Mouse (Mus musculus): Measurements from ENCODE around the gene D630003M21Rik. TPM values are rescaled to one million over a fixed set of nuclear protein-coding genes. Genes with fewer than 3 reads are reported as not detected.
A peak's percentile ranks its signal among the peaks of the same experiment; 100 is the strongest.

D630003M21Rik gene
- polyA plus RNA-seq, 1 experiment from 2014 or later = 2.1 TPM

- H3K4me1 ChIP-seq (replicated peaks) = peaks cover 5% of the 10 kb centered on the region
- no peak overlapping the region for H3K4me3 ChIP-seq
- H3K27me3 ChIP-seq = 0 out of 2 replicates have a peak, but pooled peaks cover 9% of the 10 kb centered on the region
- H3K9me3 ChIP-seq (replicated peaks) = no peaks in the 10 kb centered on the region
- no peak overlapping the region for H3K9ac ChIP-seq
- peak; percentile 64; the same call in 1 of the 2 replicates for ATAC-seq (replicated peaks; ENCODE audit: insufficient number of reproducible peaks, insufficient read depth, low FRiP score, low read depth)
- H3K4me2 ChIP-seq = no peak overlapping the region
- no peaks in the 10 kb centered on the region for H3K36me3 ChIP-seq
- no peak overlapping the region for H3K27ac ChIP-seq
- 21% methylated on average over 5 of the region's 5 CpGs for WGBS
Measured at GRCm38 (mm10) chr2:158256894-158257293, 27.9 kb upstream of the D630003M21Rik start.

DNA sequence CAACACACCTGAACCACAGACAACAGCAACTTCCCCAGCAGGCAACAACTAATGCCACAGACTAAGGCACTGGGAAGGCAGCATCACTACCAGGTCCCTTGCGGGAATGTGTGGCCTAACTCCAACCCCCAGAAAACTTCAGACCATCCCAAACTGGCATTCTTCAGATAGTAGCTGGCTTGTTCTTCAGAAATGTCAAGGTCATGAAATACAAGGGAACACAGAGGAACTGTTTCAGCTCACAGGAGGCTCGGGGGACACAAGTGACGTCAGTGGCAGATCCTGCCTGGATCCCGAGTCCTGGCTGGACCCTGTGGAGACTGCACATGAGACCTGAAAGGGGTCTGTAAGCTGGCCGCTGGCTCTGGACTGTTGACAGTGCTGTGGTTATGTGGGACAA, 24.8 kb upstream of the D630003M21Rik start:
- Histone ChIP-seq H3K4me3 (no peak overlapping the region), H3K4me2 (no peak overlapping the region), H3K4me1 (replicated peaks) (peaks cover 13% of the 10 kb centered on the region), H3K9ac (no peak overlapping the region), H3K27me3 (0 out of 2 replicates have a peak, but pooled peaks cover 4% of the 10 kb centered on the region), H3K27ac (no peak overlapping the region), H3K36me3 (no peaks in the 10 kb centered on the region), H3K9me3 (replicated peaks) (no peaks in the 10 kb centered on the region)
- no peak for ATAC-seq (replicated peaks; ENCODE audit: insufficient number of reproducible peaks, insufficient read depth, low FRiP score, low read depth)
- WGBS = 55% methylated on average over 5 of the region's 5 CpGs

DNA sequence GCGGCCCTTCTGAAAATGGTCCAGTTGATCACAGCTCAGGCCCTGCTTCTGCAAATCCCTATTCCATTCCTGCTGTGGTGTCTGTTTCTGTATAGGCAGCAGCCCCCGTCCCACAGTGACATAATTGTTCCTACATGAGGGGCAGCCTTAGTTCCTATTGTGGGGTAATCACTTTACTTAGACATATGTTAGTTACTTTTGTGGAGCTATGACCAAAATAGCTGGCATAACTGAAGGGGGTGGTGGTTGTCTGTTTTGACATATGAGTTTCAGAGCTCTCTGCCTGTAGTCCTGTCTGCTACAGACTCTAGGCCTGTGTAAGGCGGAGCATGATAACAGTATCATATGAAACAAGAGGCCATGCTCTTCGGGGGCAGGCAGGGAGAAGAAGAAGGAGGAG, 21.5 kb upstream of the D630003M21Rik start:
- no peaks in the 10 kb centered on the region for H3K36me3 ChIP-seq
- no peaks in the 10 kb centered on the region for H3K9me3 ChIP-seq (replicated peaks)
- H3K4me3 ChIP-seq = no peak overlapping the region
- no peak for ATAC-seq (replicated peaks; ENCODE audit: insufficient number of reproducible peaks, insufficient read depth, low FRiP score, low read depth)
- 77% methylated on average over 3 of the region's 4 CpGs for WGBS
- H3K4me2 ChIP-seq = no peak overlapping the region
- peaks cover 18% of the 10 kb centered on the region for H3K4me1 ChIP-seq (replicated peaks)
- H3K27ac ChIP-seq = no peak overlapping the region
- H3K9ac ChIP-seq = no peak overlapping the region
- H3K27me3 ChIP-seq = 0 out of 2 replicates have a peak, but pooled peaks cover 4% of the 10 kb centered on the region

DNA sequence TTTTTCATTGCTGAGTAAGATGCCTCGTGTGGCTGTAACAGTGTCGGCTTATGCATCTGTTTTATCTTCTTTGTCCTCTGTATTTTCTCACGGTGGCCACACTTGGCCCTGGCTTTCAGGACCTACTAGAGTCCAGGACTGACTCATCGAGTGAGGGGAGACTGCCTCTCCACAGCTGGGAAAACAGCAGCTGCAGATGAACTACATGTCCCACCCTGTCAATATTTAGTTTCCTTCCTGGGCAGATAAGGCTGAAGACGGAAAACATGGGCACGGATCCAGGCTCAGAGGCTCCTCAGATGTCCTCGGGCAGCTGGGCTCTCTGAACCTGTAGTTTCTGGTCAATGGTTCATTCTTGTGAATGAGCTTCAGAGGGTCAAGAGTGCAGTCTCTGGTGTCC, 19.3 kb upstream of the D630003M21Rik start:
- H3K27ac ChIP-seq = 0 out of 2 replicates have a peak overlapping the region, but pooled peaks have one; percentile 3
- peaks cover 18% of the 10 kb centered on the region for H3K4me1 ChIP-seq (replicated peaks)
- no peaks in the 10 kb centered on the region for H3K36me3 ChIP-seq
- H3K4me2 ChIP-seq = no peak overlapping the region
- H3K4me3 ChIP-seq = no peak overlapping the region
- 0 out of 2 replicates have a peak, but pooled peaks cover 4% of the 10 kb centered on the region for H3K27me3 ChIP-seq
- H3K9me3 ChIP-seq (replicated peaks) = no peaks in the 10 kb centered on the region
- H3K9ac ChIP-seq = no peak overlapping the region
- WGBS = 32% methylated on average over 7 of the region's 7 CpGs
- peak; percentile 51; the same call in 1 of the 2 replicates for ATAC-seq (replicated peaks; ENCODE audit: insufficient number of reproducible peaks, insufficient read depth, low FRiP score, low read depth)

- H3K27ac ChIP-seq = 0 out of 2 replicates have a peak overlapping the region, but pooled peaks have one; percentile 3
- no peak overlapping the region for H3K4me3 ChIP-seq
- H3K4me2 ChIP-seq = no peak overlapping the region
- no peaks in the 10 kb centered on the region for H3K9me3 ChIP-seq (replicated peaks)
- H3K27me3 ChIP-seq = 0 out of 2 replicates have a peak, but pooled peaks cover 4% of the 10 kb centered on the region
- H3K4me1 ChIP-seq (replicated peaks) = peaks cover 18% of the 10 kb centered on the region
- no peaks in the 10 kb centered on the region for H3K36me3 ChIP-seq
- no peak for ATAC-seq (replicated peaks; ENCODE audit: insufficient number of reproducible peaks, insufficient read depth, low FRiP score, low read depth)
- 78% methylated on average over 6 of the region's 6 CpGs for WGBS
- H3K9ac ChIP-seq = no peak overlapping the region
Measured at GRCm38 (mm10) chr2:158247852-158248251, 18.8 kb upstream of the D630003M21Rik start.

GRCm38 (mm10) chr2:158245072-158245817, 16.2 kb upstream of the D630003M21Rik start:
- Histone ChIP-seq H3K9me3 (replicated peaks) (no peaks in the 10 kb centered on the region), H3K9ac (no peak overlapping the region), H3K27ac (no peak overlapping the region), H3K4me2 (no peak overlapping the region), H3K4me1 (replicated peaks) (peaks cover 5% of the 10 kb centered on the region), H3K27me3 (0 out of 2 replicates have a peak, but pooled peaks cover 4% of the 10 kb centered on the region), H3K4me3 (no peak overlapping the region), H3K36me3 (no peaks in the 10 kb centered on the region)
- ATAC-seq (replicated peaks; ENCODE audit: insufficient number of reproducible peaks, insufficient read depth, low FRiP score, low read depth) = no peak
- WGBS = 73% methylated on average over 4 of the region's 4 CpGs

GRCm38 (mm10) chr2:158243129-158243870, 14.3 kb upstream of the D630003M21Rik start:
- H3K27me3 ChIP-seq = 0 out of 2 replicates have a peak, but pooled peaks cover 4% of the 10 kb centered on the region
- no peak overlapping the region for H3K9ac ChIP-seq
- ATAC-seq (replicated peaks; ENCODE audit: insufficient number of reproducible peaks, insufficient read depth, low FRiP score, low read depth) = no peak
- H3K4me1 ChIP-seq (replicated peaks) = peaks cover 2% of the 10 kb centered on the region
- WGBS = 69% methylated on average over 18 of the region's 18 CpGs
- no peak overlapping the region for H3K27ac ChIP-seq
- no peak overlapping the region for H3K4me2 ChIP-seq
- H3K9me3 ChIP-seq (replicated peaks) = no peaks in the 10 kb centered on the region
- no peaks in the 10 kb centered on the region for H3K36me3 ChIP-seq
- H3K4me3 ChIP-seq = no peak overlapping the region

- Histone ChIP-seq H3K27ac (no peak overlapping the region), H3K4me1 (replicated peaks) (no peaks in the 10 kb centered on the region; the same call in none of the 2 replicates), H3K27me3 (0 out of 2 replicates have a peak, but pooled peaks cover 4% of the 10 kb centered on the region), H3K4me3 (no peak overlapping the region), H3K36me3 (no peaks in the 10 kb centered on the region), H3K9me3 (replicated peaks) (no peaks in the 10 kb centered on the region), H3K4me2 (no peak overlapping the region), H3K9ac (no peak overlapping the region)
- WGBS = 80% methylated on average over 18 of the region's 18 CpGs
- peak; percentile 39; the same call in 1 of the 2 replicates for ATAC-seq (replicated peaks; ENCODE audit: insufficient number of reproducible peaks, insufficient read depth, low FRiP score, low read depth)
Measured at GRCm38 (mm10) chr2:158242170-158242896, 13.3 kb upstream of the D630003M21Rik start.

DNA sequence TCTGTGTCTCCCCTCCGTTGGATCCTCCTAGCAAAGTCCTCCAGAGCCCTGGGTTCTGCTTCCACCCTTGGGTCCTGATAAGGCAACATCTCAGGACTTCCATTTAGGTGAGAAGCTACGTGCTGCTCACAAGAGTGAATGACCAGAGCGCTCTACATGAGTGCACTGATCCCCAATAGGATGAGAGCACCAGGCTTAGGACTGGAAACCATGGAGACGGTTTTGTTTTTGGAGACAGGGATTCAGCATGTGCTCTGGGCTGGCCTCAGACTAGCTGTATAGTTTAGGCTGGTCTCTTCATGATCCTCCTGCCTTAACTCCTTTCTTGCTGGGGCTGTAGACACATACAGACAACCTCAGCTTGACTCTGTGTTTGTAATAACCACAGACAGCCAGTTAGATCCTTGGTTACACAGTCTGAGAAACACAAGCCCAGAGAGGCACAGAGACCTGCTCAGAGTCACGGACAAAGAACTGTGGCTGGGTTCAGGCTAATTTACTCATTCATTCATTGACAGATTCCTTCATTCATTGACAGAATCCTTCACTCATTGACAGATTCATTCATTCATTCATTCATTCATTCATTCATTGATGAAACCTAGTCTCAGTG, 12.2 kb upstream of the D630003M21Rik start:
- Histone ChIP-seq H3K27ac (no peak overlapping the region), H3K9ac (no peak overlapping the region), H3K4me3 (no peak overlapping the region), H3K36me3 (no peaks in the 10 kb centered on the region), H3K4me2 (no peak overlapping the region), H3K4me1 (replicated peaks) (no peaks in the 10 kb centered on the region; the same call in none of the 2 replicates), H3K27me3 (0 out of 2 replicates have a peak, but pooled peaks cover 4% of the 10 kb centered on the region), H3K9me3 (replicated peaks) (no peaks in the 10 kb centered on the region)
- no peak for ATAC-seq (replicated peaks; ENCODE audit: insufficient number of reproducible peaks, insufficient read depth, low FRiP score, low read depth)
- WGBS = 63% methylated on average over 5 of the region's 5 CpGs

DNA sequence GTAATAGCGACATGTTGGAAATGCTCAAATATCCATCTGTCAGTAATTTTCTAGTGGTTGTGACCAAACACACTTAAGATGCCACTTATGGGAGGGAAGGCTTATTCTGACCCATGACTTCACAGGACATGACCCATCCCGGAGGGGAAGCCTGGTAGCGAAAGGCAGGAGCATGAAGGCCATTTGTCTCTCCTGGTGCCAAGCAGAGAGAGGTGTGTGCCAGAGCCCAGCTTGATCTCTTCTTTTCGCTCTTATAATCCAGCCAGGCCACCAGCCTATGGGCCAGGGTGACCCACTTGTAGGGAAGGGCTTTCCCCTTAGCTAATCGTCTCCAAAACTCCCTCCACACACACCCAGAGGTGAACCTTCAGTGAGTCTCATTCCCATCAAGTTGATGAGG, 9.1 kb upstream of the D630003M21Rik start:
- no peak overlapping the region for H3K4me2 ChIP-seq
- H3K4me1 ChIP-seq (replicated peaks) = no peaks in the 10 kb centered on the region; the same call in 1 of the 2 replicates
- WGBS = 78% methylated on average over 5 of the region's 5 CpGs
- H3K9me3 ChIP-seq (replicated peaks) = no peaks in the 10 kb centered on the region
- no peaks in the 10 kb centered on the region for H3K27me3 ChIP-seq
- ATAC-seq (replicated peaks; ENCODE audit: insufficient number of reproducible peaks, insufficient read depth, low FRiP score, low read depth) = no peak
- H3K9ac ChIP-seq = no peak overlapping the region
- H3K36me3 ChIP-seq = no peaks in the 10 kb centered on the region
- H3K4me3 ChIP-seq = no peak overlapping the region
- H3K27ac ChIP-seq = no peak overlapping the region

All from heart, embryonic 15.5 days (tissue).